Mouse (Mus musculus): ENCODE results near the gene Grin2b. TPM values are rescaled to one million over a fixed set of nuclear protein-coding genes. Genes with fewer than 3 reads are reported as not detected.

Gene Grin2b
- total RNA-seq, 2 experiments from 2014 or later: 272 to 410 TPM

- DNase-seq (ENCODE audit: extremely low spot score in 1 of 2, low spot score in 1 of 2): no peak
Observed at GRCm38 (mm10) chr6:135911131-135911530, 262.2 kb downstream of the Grin2b start.

DNA sequence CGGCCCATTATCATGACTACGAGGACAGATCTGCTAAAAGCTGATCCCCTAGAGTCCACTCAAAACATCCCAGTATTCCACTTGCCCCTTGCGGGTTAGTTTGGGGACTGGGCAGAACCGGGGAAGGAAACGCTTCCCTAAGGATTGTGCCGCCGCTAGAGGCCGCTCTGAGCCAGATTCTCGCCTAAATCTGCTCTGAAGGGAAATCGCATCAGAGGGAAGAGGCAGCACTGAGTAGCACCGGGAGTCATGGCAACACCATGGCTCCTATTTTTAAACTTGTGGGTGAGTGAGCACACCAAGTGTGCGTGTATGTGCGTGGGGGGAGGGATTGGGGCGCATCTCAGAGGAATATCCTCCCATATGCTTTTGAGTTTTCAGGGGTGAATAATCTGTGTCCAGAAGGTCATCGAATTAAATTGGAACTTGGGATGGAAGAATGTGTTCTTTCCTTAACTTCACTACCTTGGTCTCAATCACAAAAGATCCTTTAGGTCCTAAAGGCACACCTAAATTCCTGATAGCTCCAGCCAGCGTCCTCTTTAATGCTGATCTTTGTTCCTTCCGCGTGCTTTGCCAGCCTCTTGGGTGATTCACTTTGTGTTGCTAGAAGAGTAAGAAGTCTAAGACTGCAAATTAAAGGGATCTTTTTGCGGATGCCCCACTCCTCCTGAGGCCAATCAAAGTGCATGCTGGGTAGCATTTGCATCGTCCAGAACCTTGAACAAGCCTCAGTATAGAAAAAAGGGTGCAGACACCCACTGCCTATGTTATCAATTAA is 265.6 kb downstream of the Grin2b start:
- peak; percentile 82 to 98 for DNase-seq (ENCODE audit: extremely low spot score in 1 of 2, low spot score in 1 of 2)

GRCm38 (mm10) chr6:135907137-135907536 is 266.2 kb downstream of the Grin2b start:
- no peak for DNase-seq (ENCODE audit: extremely low spot score in 1 of 2, low spot score in 1 of 2)

- DNase-seq (ENCODE audit: extremely low spot score in 1 of 2, low spot score in 1 of 2): no peak
Observed at GRCm38 (mm10) chr6:135904391-135904790, 268.9 kb downstream of the Grin2b start.

DNA sequence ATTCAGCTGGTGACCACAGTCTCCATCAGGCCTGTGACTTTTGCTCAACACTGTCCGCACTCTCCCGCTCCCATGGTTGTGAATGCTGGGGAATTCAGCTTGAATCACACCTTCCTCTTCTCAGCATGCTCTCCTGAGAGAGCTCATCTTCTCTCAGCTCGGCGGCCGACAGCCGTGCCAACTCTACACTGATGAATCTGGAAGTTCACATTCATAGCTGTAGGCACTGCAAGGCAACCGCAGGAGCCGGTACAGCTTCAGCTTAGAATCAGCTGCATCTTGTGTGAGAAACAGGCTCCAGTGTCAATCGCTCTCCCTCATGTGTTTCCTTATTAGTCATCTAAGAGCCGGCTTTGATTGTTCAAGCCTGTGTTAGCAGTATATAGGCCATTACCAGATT is 272.9 kb downstream of the Grin2b start:
- DNase-seq (ENCODE audit: extremely low spot score in 1 of 2, low spot score in 1 of 2): no peak

GRCm38 (mm10) chr6:135899225-135899624 is 274.1 kb downstream of the Grin2b start:
- no peak for DNase-seq (ENCODE audit: extremely low spot score in 1 of 2, low spot score in 1 of 2)

DNA sequence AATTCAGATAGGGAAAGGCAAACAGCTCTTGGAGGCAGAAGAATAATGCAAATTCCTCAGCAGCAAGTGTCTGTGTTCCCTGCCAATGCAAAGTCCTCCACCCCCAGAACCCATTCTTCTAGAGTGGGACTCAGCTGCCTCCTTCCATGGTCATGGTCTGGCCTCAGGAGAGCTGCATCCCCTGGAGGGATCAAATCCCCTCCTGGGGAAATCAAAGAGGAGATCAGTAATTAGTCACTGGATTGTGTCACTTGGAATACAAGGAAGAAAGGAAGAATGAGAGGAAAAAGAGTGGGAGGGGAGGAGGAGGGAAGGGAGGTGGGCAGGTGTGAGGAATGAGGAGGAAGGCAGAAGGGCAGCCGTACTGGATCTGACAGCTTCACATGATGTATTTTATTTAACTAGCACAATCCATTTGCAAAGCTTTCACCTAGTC is 278.5 kb downstream of the Grin2b start:
- DNase-seq (ENCODE audit: extremely low spot score in 1 of 2, low spot score in 1 of 2): no peak

GRCm38 (mm10) chr6:135882611-135883010 is 290.7 kb downstream of the Grin2b start:
- DNase-seq (ENCODE audit: extremely low spot score in 1 of 2, low spot score in 1 of 2): no peak

DNA sequence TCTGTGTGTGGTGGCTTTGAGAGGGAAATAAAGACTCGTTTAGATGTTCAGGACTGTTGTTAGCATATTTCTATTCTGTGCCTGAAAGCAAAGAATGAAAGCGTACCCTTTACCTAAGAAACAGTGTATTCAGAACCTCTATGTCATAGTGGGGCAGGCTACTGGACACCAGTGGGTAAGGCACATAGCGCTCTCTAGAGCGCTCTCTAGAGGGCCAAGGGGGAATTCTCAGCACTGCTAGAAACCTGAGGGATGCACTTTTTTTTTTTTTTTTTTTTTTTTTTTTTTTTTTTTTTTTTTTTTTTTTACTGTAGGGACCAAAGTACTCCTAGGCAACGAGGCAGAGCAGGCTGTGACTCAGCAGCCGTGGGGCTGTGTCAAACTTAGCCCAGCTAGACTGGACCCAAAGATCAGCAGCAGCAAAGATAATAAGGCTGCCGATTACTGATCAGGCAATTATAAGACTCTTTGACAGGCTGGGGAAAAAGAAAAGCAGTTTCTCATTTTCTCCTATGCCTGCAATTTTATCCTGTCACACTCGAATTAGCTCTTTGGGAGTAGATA is 297.1 kb downstream of the Grin2b start:
- no peak for DNase-seq (ENCODE audit: extremely low spot score in 1 of 2, low spot score in 1 of 2)

DNA sequence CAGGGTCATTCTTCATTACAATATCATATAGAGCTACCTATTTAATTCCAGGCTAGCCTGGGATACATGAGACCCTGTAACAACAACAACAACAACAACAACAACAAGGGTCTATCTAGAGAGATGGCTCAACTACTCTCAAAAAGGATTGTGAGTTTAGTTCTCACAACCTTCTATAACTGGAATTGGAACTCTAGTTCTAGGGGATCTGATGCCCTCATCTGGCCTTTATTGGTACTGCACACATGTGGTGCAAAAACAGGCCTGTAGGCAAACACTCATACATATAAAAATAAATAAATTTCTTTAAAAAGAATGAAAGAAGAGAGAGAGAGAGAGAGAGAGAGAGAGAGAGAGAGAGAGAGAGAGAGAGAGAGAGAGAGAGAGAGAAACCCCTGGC is 298.7 kb downstream of the Grin2b start:
- no peak for DNase-seq (ENCODE audit: extremely low spot score in 1 of 2, low spot score in 1 of 2)

DNA sequence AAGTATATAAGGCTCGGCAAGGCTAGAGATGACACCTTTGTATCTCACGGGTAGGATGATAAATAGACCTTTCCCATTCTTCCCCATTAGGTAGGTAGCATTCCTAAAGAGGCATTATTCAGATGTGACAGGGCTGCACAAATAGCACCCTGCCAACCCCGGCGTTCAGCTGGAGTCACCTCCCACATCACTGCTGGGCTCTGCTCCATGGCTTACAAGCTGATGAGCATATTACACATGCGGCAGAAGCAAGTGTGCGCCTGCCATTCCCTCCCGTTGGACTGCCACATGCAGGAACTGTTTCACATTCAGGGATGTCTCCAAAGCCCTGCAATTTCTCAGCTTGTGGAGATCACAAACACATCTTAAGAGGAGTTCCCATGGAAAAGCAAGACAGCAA is 307.5 kb downstream of the Grin2b start:
- peak in 1 of 2 experiments; percentile 53 for DNase-seq (ENCODE audit: extremely low spot score in 1 of 2, low spot score in 1 of 2)

GRCm38 (mm10) chr6:135863965-135864364 is 309.3 kb downstream of the Grin2b start:
- DNase-seq (ENCODE audit: extremely low spot score in 1 of 2, low spot score in 1 of 2): no peak

- peak in 1 of 2 experiments; percentile 47 for DNase-seq (ENCODE audit: extremely low spot score in 1 of 2, low spot score in 1 of 2)
Observed at GRCm38 (mm10) chr6:135859502-135859901, 313.8 kb downstream of the Grin2b start.

DNA sequence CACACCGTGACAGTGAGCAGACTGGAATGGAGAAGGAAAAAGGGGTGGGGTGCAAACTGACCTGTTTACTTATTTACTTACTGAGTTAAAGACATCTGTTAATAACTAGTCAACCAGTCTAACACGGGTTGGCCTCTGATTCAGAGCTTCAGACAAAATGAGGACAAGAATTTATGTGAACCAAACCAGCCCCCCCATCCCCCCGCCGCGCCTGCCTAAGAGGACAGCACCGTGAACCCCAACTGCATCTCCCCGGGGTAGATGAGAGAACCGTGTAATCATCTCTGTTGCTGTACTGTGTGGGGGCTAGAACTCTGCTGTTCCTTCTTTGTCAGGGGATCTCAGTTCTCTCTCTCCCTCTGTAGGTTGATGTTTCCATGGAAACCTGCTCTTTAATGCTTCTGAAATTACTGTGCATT is 319.1 kb downstream of the Grin2b start:
- no peak for DNase-seq (ENCODE audit: extremely low spot score in 1 of 2, low spot score in 1 of 2)

- no peak for DNase-seq (ENCODE audit: extremely low spot score in 1 of 2, low spot score in 1 of 2)
Observed at GRCm38 (mm10) chr6:135843755-135844154, 329.6 kb downstream of the Grin2b start.

DNA sequence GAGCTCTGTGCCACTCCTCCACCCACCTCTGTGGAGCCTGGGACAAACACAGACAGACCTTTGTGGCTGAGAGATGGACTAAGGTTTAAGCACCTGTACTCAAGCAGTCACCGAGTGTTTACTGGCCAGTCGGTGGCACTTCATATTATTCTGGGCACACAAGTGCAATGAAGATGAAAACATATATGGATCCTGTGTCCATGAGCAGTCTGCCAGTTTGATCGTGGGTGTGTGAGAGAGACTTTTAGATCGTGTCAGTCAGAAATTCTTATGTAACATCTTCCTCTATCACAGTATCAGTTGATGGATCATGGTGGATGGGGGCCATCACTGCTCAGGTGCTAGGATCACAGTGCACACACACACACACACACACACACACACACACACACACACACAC is 337.0 kb downstream of the Grin2b start:
- no peak for DNase-seq (ENCODE audit: extremely low spot score in 1 of 2, low spot score in 1 of 2)

- no peak for DNase-seq (ENCODE audit: extremely low spot score in 1 of 2, low spot score in 1 of 2)
Observed at GRCm38 (mm10) chr6:135833542-135833941, 339.8 kb downstream of the Grin2b start.

GRCm38 (mm10) chr6:135832041-135832440 is 341.3 kb downstream of the Grin2b start:
- no peak for DNase-seq (ENCODE audit: extremely low spot score in 1 of 2, low spot score in 1 of 2)

DNA sequence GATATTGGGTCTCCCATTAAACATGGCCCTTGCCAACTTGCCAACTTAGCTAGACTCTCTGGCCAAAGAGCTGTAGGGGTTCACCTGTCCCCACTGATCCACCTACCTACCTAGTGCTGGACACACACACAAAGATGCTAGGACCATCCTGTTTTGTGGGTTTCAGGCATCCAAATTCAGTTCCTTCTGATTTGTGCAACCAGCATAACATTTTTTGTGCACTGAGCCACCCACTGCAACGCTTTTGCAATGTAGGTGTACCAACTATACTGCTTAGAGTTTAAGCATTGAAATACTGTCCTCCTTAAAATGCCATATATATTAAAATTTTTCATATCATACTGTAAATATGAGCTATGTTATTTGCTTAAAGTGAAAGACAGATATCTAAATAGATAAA is 342.3 kb downstream of the Grin2b start:
- no peak for DNase-seq (ENCODE audit: extremely low spot score in 1 of 2, low spot score in 1 of 2)

- DNase-seq (ENCODE audit: extremely low spot score in 1 of 2, low spot score in 1 of 2): no peak
Observed at GRCm38 (mm10) chr6:135829458-135829857, 343.9 kb downstream of the Grin2b start.

GRCm38 (mm10) chr6:135828976-135829375 is 344.3 kb downstream of the Grin2b start:
- DNase-seq (ENCODE audit: extremely low spot score in 1 of 2, low spot score in 1 of 2): no peak

GRCm38 (mm10) chr6:135827942-135828341 is 345.4 kb downstream of the Grin2b start:
- DNase-seq (ENCODE audit: extremely low spot score in 1 of 2, low spot score in 1 of 2): peak in 1 of 2 experiments; percentile 53
